Mouse (Mus musculus) bone marrow, adult 2 months (tissue): ENCODE data around the gene Wdr1.

Experiments used
- CTCF ChIP-seq: fragments of 200-500 bp; IDR thresholded peaks from 2 replicates; pipeline ENCODE4 v1.5.1; 2011; ENCODE audit warnings: low read length, control low read depth; ENCODE audit not compliant: control insufficient read depth, insufficient read depth
- POLR2A ChIP-seq: fragments of 200-500 bp; IDR thresholded peaks from 2 replicates; pipeline ENCODE4 v1.6.1; 2011; ENCODE audit warnings: low read depth, mild to moderate bottlenecking, control low read depth, low read length, borderline replicate concordance; ENCODE audit not compliant: control insufficient read depth

DNA sequence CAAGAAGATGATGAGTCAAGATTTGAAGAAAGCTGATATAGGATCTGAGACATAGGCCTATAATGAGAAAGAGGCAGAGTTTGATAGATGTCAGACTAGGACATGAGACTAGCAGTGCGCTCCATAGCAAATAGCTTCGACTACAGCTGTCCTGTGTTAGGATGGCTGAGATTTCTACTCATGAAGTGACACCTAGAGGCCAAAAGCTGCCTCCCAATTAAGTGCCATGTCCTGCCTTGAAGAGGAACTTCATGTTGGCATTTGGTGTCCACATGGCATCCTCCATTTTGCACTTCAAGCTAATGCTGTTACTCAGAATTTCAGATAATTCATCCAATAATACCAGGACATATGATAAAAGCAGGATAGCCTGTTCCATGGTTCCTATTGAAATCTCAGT is 22.4 kb upstream of the Wdr1 start:
- TF ChIP-seq CTCF (no peak), POLR2A (no peak)
